ENCODE assay signal across 8 mouse cellular contexts in the genomic region with DNA sequence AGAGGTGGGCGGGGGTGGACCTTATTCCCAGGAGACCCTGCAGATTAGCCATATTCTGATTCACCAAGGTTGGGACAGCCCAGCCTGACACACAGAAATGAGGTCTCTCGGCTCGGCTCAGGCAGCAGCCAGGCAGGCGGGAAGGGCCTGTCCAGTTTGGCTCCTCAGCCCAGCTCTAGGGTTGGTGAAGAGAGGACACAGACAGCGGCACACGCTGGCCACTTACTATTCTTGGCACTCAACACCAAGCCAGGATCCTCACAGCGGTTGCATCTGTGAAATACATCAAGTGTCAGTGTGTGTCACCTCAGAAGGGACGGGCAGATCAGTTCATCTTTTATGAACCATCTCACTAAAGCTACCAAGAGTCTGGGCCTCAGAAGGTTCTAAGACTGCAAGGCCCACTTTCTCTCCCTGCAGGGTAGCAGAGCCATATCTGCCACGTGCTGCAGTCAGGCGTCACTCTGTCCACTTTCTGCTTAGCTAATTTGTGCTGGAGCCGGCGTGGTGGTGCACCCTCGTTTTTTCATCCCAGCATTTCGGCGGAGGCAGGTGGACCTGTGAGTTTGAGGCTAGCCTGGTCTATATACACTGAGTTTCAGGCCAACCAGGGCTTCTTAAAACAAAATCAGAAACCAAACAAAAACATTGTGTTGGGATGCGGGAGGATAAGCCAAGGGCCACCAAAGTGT. TPM values are rescaled to one million over a fixed set of nuclear protein-coding genes. Genes with fewer than 3 reads are reported as not detected.
A peak's percentile ranks its signal among the peaks of the same experiment; 100 is the strongest.
DNase-seq lines count a peak whose midpoint lies in the region; ATAC-seq and TF ChIP-seq lines count a peak whose summit lies in the region.

No protein-coding gene starts in this region.

- H3K27ac ChIP-seq in forebrain, embryonic 15.5 days (replicated peaks) = peak overlapping the region; percentile 97
- H3K27ac ChIP-seq in intestine, postnatal 0 days (ENCODE audit: low read depth, low read length) = no peak overlapping the region

- ATAC-seq in cerebellum, adult (ENCODE audit: insufficient number of reproducible peaks, low FRiP score, low TSS enrichment) = no peak
- 0 out of 2 replicates have a peak, but pooled peaks have one; percentile 1 for ATAC-seq in forebrain, embryonic 15.5 days (replicated peaks)
- ATAC-seq in intestine, postnatal 0 days = no peak

- H3K4me2 ChIP-seq in forebrain, embryonic 15.5 days (replicated peaks) = peak overlapping the region; percentile 81
- peak overlapping the region; percentile 86 for H3K4me2 ChIP-seq in intestine, postnatal 0 days (replicated peaks; ENCODE audit: low read depth)

- H3K27me3 ChIP-seq in forebrain, embryonic 15.5 days = no peaks in the 10 kb centered on the region
- 0 out of 2 replicates have a peak, but pooled peaks cover 6% of the 10 kb centered on the region for H3K27me3 ChIP-seq in intestine, postnatal 0 days (replicated peaks; ENCODE audit: control insufficient read depth, insufficient read depth, low read length)

- H3K4me1 ChIP-seq in forebrain, embryonic 15.5 days = peaks cover 31% of the 10 kb centered on the region
- peaks cover 6% of the 10 kb centered on the region; the same call in 1 of the 2 replicates for H3K4me1 ChIP-seq in intestine, postnatal 0 days (replicated peaks; ENCODE audit: control insufficient read depth, insufficient read depth, low read length)

- peak overlapping the region; percentile 69 for H3K9ac ChIP-seq in forebrain, embryonic 15.5 days (replicated peaks)
- peak overlapping the region; percentile 58 for H3K9ac ChIP-seq in intestine, postnatal 0 days (ENCODE audit: low read depth, low read length)

- peak overlapping the region; percentile 53 for H3K4me3 ChIP-seq in forebrain, embryonic 15.5 days
- H3K4me3 ChIP-seq in intestine, postnatal 0 days (ENCODE audit: low read depth, low read length) = peak overlapping the region; percentile 48

- peak; percentile 52 to 61 for DNase-seq in cerebellum, postnatal 14 days
- DNase-seq in A20 (ENCODE audit: low read depth, low spot score) = peak; percentile 17
- peak; percentile 51 for DNase-seq in skeletal muscle tissue, adult 2 months (ENCODE audit: low read depth, low spot score)
- DNase-seq in urinary bladder, postnatal 25 days (ENCODE audit: low spot score) = no peak
- DNase-seq in lung, postnatal 36 days = no peak

- H3K36me3 ChIP-seq in forebrain, embryonic 15.5 days = peaks cover 12% of the 10 kb centered on the region; the same call in 1 of the 2 replicates
- H3K36me3 ChIP-seq in intestine, postnatal 0 days (ENCODE audit: control insufficient read depth, insufficient read depth) = peaks cover 3% of the 10 kb centered on the region; the same call in 1 of the 2 replicates

- 71% methylated on average over 16 of the region's 16 CpGs for WGBS in forebrain, embryonic 15.5 days
- WGBS in intestine, postnatal 0 days = 77% methylated on average over 16 of the region's 16 CpGs

- no peaks in the 10 kb centered on the region for H3K9me3 ChIP-seq in forebrain, embryonic 15.5 days
- no peaks in the 10 kb centered on the region for H3K9me3 ChIP-seq in intestine, postnatal 0 days (ENCODE audit: control insufficient read depth)

- TF ChIP-seq CTCF in intestine, postnatal 0 days (IDR thresholded peaks at IDR 0.05; ENCODE audit: low read depth) = no peak

RNA-seq across cellular contexts. Expression of a gene that starts 50.4 kb away (rescaled TPM):
- polyA plus RNA-seq in forebrain, embryonic 15.5 days (2015; fragmentation: Nextera tagmentation; extraction: Ambion mirVana) = 32.6 and 34.1 TPM in 2 replicates
- 10.2 and 11.2 TPM in 2 replicates for polyA plus RNA-seq in intestine, postnatal 0 days (2015; fragmentation: Nextera tagmentation; extraction: Ambion mirVana)

RNA-seq across cellular contexts. Expression of a gene that starts 50.4 kb away (rescaled TPM):
- 0.14 TPM in 1 of 2 replicates, not detected in the other for polyA plus RNA-seq in forebrain, embryonic 15.5 days (2015; fragmentation: Nextera tagmentation; extraction: Ambion mirVana)
- not detected in 2 replicates for polyA plus RNA-seq in intestine, postnatal 0 days (2015; fragmentation: Nextera tagmentation; extraction: Ambion mirVana)

RNA-seq across cellular contexts. Expression of a gene that starts 57.5 kb away (rescaled TPM):
- polyA plus RNA-seq in forebrain, embryonic 15.5 days (2015; fragmentation: Nextera tagmentation; extraction: Ambion mirVana) = 33.0 and 35.1 TPM in 2 replicates
- 6.1 and 6.2 TPM in 2 replicates for polyA plus RNA-seq in intestine, postnatal 0 days (2015; fragmentation: Nextera tagmentation; extraction: Ambion mirVana)

Comparison
In these comparisons a context has a peak if more than half of its experiments do, and no peak if none do; other contexts are left out.
1. DNase-seq: peak in cerebellum, postnatal 14 days (2 of 2), A20 (single experiment) and skeletal muscle tissue, adult 2 months (single experiment); none in urinary bladder, postnatal 25 days (single experiment) and lung, postnatal 36 days (single experiment).